Mouse (Mus musculus): ENCODE results near the gene Larp1. TPM values are rescaled to one million over a fixed set of nuclear protein-coding genes. Genes with fewer than 3 reads are reported as not detected.
"Not testable (repeated sequence)": the region's sequence is repeated elsewhere in the genome, so short reads cannot be mapped to it uniquely, and the experiment has no call there.

The Larp1 gene
- total RNA-seq, 2 experiments from 2014 or later = 13.4 to 24.0 TPM

DNA sequence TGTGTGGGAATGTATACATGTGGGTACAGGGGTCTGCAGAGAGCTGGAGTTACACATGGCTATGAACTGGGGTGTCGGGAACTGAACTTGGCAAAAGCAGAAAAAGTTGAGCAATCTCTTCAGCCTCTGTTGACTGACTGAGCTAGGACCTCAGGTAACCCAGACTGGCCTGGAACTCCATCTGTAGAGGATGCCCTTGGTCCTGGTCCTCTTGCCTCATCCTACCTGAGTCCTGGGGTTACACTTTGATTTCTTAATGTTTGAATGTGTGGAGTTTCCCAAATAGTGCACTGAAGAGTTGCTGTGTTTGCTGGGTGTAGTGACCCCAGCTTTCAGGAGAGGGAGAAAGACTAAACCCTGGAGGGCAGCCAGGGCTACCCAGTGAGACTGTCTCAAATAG lies 86.7 kb downstream of the Larp1 start:
- ATAC-seq (replicated peaks; ENCODE audit: low FRiP score, poor library complexity, severe bottlenecking) = no peak

- no peak for ATAC-seq (replicated peaks; ENCODE audit: low FRiP score, poor library complexity, severe bottlenecking)
Observed at GRCm38 (mm10) chr11:58096160-58096559, 87.3 kb downstream of the Larp1 start.

- ATAC-seq (replicated peaks; ENCODE audit: low FRiP score, poor library complexity, severe bottlenecking) = no peak
Observed at GRCm38 (mm10) chr11:58096821-58097620, 88.2 kb downstream of the Larp1 start.

- no peak for ATAC-seq (replicated peaks; ENCODE audit: low FRiP score, poor library complexity, severe bottlenecking)
Observed at GRCm38 (mm10) chr11:58097621-58098365, 88.9 kb downstream of the Larp1 start.

GRCm38 (mm10) chr11:58098366-58098720 lies 89.5 kb downstream of the Larp1 start:
- not testable (repeated sequence) for ATAC-seq (replicated peaks; ENCODE audit: low FRiP score, poor library complexity, severe bottlenecking)

GRCm38 (mm10) chr11:58100006-58100405 lies 91.1 kb downstream of the Larp1 start:
- ATAC-seq (replicated peaks; ENCODE audit: low FRiP score, poor library complexity, severe bottlenecking) = no peak

GRCm38 (mm10) chr11:58101194-58101720 lies 92.4 kb downstream of the Larp1 start:
- no peak for ATAC-seq (replicated peaks; ENCODE audit: low FRiP score, poor library complexity, severe bottlenecking)

DNA sequence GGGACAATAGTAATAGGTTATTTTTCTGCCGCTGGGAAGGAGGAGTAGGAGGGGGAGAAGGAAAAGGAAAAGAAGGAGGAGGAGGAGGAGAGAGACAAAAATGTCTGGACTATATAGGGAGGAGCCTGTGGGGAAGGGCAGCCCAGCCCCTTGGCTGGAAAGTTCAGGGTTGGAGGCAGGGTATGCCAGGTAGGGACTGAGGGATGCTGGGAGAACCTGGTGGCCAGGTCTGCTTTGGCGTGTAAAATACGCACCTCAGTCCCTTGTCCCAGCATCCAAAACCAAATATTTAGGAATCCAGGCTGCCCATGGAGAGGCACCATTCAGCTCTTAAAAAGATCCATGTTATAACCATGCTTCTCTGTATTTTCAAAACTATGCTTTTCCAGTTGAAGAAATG lies 93.3 kb downstream of the Larp1 start:
- no peak for ATAC-seq (replicated peaks; ENCODE audit: low FRiP score, poor library complexity, severe bottlenecking)

DNA sequence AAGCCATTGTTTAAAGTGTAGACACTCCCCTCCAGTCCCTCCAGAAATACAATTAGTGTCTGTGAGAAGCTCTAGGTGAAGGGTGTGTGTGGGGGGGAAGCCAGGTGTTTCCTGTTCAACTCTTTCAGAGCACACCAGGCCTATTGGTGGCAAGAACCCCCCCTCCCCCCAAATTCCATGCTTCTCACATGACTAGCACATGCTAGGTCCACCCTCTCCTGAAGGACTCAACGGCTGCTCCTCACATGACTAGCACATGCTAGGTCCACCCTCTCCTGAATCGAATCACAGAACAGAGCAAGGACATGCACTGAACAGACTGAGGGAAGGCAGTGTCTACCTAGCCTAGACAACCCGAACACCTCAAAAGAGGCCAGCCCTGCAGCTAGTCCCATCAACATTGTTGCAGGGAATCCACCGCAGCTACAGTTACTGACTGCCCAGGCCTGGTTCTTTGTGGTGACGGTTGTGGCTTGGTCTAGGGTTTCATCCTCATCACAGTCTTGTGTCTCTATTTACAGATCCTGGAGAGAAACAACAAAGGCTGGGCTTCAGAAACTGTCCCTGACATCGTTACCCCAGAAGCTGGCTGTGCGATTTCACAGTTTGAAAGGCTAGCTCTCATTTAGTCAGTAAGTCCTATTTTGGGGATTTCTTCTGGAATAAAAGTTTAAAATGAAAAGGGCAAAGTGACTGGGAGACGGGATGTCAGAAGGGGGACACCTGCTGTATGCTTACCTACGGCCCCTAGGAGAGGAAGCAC lies 93.9 kb downstream of the Larp1 start:
- no peak for ATAC-seq (replicated peaks; ENCODE audit: low FRiP score, poor library complexity, severe bottlenecking)

- peak; percentile 28; the same call in 1 of the 2 replicates for ATAC-seq (replicated peaks; ENCODE audit: low FRiP score, poor library complexity, severe bottlenecking)
Observed at GRCm38 (mm10) chr11:58103344-58103653, 94.4 kb downstream of the Larp1 start.

DNA sequence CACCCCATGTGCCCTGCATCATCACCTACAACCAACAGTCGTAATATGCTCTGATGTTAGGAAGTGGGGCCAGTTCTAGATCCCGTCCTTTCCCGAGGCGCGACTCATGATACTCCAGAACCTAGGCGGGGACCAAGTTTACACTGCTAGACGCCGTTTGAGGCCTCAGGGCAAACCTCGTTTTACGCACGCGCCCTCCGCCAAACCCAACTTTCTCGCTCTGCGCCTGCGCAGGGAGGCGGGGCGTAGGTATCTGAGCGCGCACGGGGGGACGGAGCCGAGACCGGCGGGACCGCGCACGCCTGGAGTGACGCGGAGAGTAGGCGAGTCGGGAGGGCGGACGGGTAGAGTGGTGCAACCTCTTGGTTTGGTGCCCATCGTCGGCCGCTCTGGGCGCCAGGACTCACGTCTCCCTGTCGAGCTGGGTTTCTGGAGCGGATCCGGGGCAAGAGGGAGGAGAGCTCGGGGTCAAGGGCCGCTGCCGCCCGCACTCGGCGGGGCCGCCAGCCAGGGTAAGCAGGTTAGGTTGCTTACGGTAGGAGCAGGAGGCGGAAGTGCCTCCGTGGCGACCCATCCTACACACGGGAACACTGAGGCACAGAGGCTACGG lies 94.9 kb downstream of the Larp1 start, which contains the start of gene Cnot8:
Cnot8 (plus strand) TSS at position 457 of the 610 bp plus-strand sequence.
- peak; percentile 95 for ATAC-seq (replicated peaks; ENCODE audit: low FRiP score, poor library complexity, severe bottlenecking)

DNA sequence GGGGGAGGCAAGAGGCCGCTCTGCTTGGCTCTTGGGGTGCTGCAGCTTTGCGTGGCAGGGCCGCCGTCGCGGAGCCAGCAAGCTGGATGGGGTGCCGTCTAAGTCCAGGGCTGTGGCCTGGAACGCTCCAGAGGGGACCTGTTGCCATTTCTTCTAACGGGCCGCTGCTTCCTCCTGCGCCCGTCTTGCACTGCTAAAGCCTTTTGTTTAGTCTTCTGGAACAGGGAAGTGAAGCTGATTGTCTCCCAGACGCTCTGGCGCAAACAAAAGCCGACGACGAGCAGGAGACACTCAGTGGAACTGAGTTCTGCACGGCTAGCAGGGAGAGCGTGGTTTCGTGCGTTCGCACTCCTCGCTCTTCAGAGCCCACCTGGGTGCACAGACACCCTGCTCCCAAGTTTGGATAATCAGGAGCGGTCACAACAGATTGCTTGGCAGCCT lies 95.5 kb downstream of the Larp1 start:
- ATAC-seq (replicated peaks; ENCODE audit: low FRiP score, poor library complexity, severe bottlenecking) = peak; percentile 67

DNA sequence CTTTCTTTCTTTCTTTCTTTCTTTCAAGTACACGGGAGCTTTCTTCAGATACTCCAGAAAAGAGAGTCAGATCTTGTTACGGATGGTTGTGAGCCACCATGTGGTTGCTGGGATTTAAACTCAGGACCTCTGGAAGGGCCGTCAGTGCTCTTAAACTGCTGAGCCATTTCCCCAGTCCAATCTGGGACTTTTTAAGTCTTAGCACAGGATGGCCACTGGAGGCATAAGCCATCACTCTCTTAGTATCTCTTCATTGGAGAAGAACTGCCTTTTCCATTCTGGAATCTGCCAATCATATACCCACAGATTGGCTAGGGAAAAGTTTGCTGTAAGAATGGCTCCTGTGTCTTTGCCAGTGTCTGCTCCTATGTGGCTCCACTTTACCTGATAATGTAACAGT lies 98.1 kb downstream of the Larp1 start:
- ATAC-seq (replicated peaks; ENCODE audit: low FRiP score, poor library complexity, severe bottlenecking) = no peak

GRCm38 (mm10) chr11:58107664-58108337 lies 98.9 kb downstream of the Larp1 start:
- ATAC-seq (replicated peaks; ENCODE audit: low FRiP score, poor library complexity, severe bottlenecking) = no peak

Other genes with a start within 250 kb of the Larp1 start
- gene Sap30l, start 207.4 kb upstream of the Larp1 start, total RNA-seq (2015; ENCODE audit: low replicate concordance) = 4.8 and 7.9 TPM in 2 replicates
- gene Sap30l, start 207.4 kb upstream of the Larp1 start, total RNA-seq (2017; ENCODE audit: low replicate concordance) = 4.4 and 4.7 TPM in 2 replicates
- not detected in 2 replicates for gene Hand1, start 176.2 kb upstream of the Larp1 start, total RNA-seq (2015; ENCODE audit: low replicate concordance)
- gene Hand1, start 176.2 kb upstream of the Larp1 start, total RNA-seq (2017; ENCODE audit: low replicate concordance) = not detected in 2 replicates
- gene Gm12248, start 84.1 kb downstream of the Larp1 start, total RNA-seq (2015; ENCODE audit: low replicate concordance) = not detected in 2 replicates
- not detected in 2 replicates for gene Gm12248, start 84.1 kb downstream of the Larp1 start, total RNA-seq (2017; ENCODE audit: low replicate concordance)
- gene Cnot8, start 95.1 kb downstream of the Larp1 start, total RNA-seq (2015; ENCODE audit: low replicate concordance) = 17.8 and 22.3 TPM in 2 replicates
- 24.5 and 26.5 TPM in 2 replicates for gene Cnot8, start 95.1 kb downstream of the Larp1 start, total RNA-seq (2017; ENCODE audit: low replicate concordance)
- 2.9 and 3.1 TPM in 2 replicates for gene Gemin5, start 159.5 kb downstream of the Larp1 start, total RNA-seq (2015; ENCODE audit: low replicate concordance)
- 2.0 and 3.6 TPM in 2 replicates for gene Gemin5, start 159.5 kb downstream of the Larp1 start, total RNA-seq (2017; ENCODE audit: low replicate concordance)
- gene Mrpl22, start 162.6 kb downstream of the Larp1 start, total RNA-seq (2015; ENCODE audit: low replicate concordance) = 24.0 and 27.7 TPM in 2 replicates
- 7.5 and 16.2 TPM in 2 replicates for gene Mrpl22, start 162.6 kb downstream of the Larp1 start, total RNA-seq (2017; ENCODE audit: low replicate concordance)
- gene Igtp, start 190.5 kb downstream of the Larp1 start, total RNA-seq (2015; ENCODE audit: low replicate concordance) = 16.3 and 19.9 TPM in 2 replicates
- 21.7 and 22.6 TPM in 2 replicates for gene Igtp, start 190.5 kb downstream of the Larp1 start, total RNA-seq (2017; ENCODE audit: low replicate concordance)
- gene Irgm2, start 190.6 kb downstream of the Larp1 start, total RNA-seq (2015; ENCODE audit: low replicate concordance) = 17.7 and 21.3 TPM in 2 replicates
- 24.0 and 26.5 TPM in 2 replicates for gene Irgm2, start 190.6 kb downstream of the Larp1 start, total RNA-seq (2017; ENCODE audit: low replicate concordance)

Data from erythroblast, adult 5-6 weeks (primary cell).